Mouse (Mus musculus) hindbrain, embryonic 13.5 days (tissue): ENCODE data around the gene Lysmd1. TPM values are rescaled to one million over a fixed set of nuclear protein-coding genes. Genes with fewer than 3 reads are reported as not detected.
"Not testable (repeated sequence)": the region's sequence is repeated elsewhere in the genome, so short reads cannot be mapped to it uniquely, and the experiment has no call there.

ENCODE experiments used
- ATAC-seq: fragments of 200-750 bp; cut with Nextera tagmentation; 2 replicates; pipeline ENCODE4 v1.8.0; 2017; ENCODE audit warnings: moderate TSS enrichment; ENCODE audit not compliant: low FRiP score
- H3K27ac ChIP-seq: fragments of 300-500 bp; sonication (generic); 2 replicates; pipeline ENCODE4 v1.5.1; 2015; ENCODE audit warnings: inconsistent platforms, mild to moderate bottlenecking, moderate library complexity
- H3K27me3 ChIP-seq: fragments of 300-500 bp; sonication (generic); 2 replicates; pipeline ENCODE4 v1.6.1; 2015; ENCODE audit warnings: mild to moderate bottlenecking, inconsistent platforms
- H3K36me3 ChIP-seq: fragments of 300-500 bp; sonication (generic); 2 replicates; pipeline ENCODE4 v1.6.1; 2015; ENCODE audit warnings: mild to moderate bottlenecking, inconsistent platforms
- H3K4me1 ChIP-seq: fragments of 300-500 bp; sonication (generic); replicated peaks from 2 replicates; pipeline ENCODE4 v1.6.1; 2015; ENCODE audit warnings: inconsistent platforms
- H3K4me2 ChIP-seq: fragments of 300-500 bp; sonication (generic); 2 replicates; pipeline ENCODE4 v1.6.1; 2015; ENCODE audit warnings: inconsistent platforms, mild to moderate bottlenecking, moderate library complexity
- H3K4me3 ChIP-seq: fragments of 300-500 bp; sonication (generic); 2 replicates; pipeline ENCODE4 v1.5.1; 2015; ENCODE audit warnings: mild to moderate bottlenecking, inconsistent platforms
- H3K9ac ChIP-seq: fragments of 300-500 bp; sonication (generic); 2 replicates; pipeline ENCODE4 v1.6.1; 2015; ENCODE audit warnings: mild to moderate bottlenecking, inconsistent platforms
- H3K9me3 ChIP-seq: fragments of 300-500 bp; sonication (generic); 2 replicates; pipeline ENCODE4 v1.6.1; 2016; ENCODE audit warnings: inconsistent platforms
- WGBS: fragments of 180-500 bp; shearing (Covaris S2); methylation state at CpG from one replicate; pipeline ENCODE4 v1.1.7; 2015; 5-methylcytosine and 5-hydroxymethylcytosine counted together
- polyA plus RNA-seq: library from polyadenylated mRNA; unstranded; fragments of >200 nt; fragmentation: Nextera tagmentation; extraction: Ambion mirVana; gene quantifications from 2 replicates; pipeline ENCODE4 v1.2.1, GENCODE M21; 2015

Gene Lysmd1
- polyA plus RNA-seq, 1 experiment from 2014 or later = 36.8 TPM

GRCm38 (mm10) chr3:95121580-95121979, 12.3 kb upstream of the Lysmd1 start:
- peaks cover 8% of the 10 kb centered on the region; the same call in 1 of the 2 replicates for H3K4me1 ChIP-seq
- no peak overlapping the region for H3K27ac ChIP-seq
- H3K9me3 ChIP-seq = no peaks in the 10 kb centered on the region
- no peaks in the 10 kb centered on the region for H3K27me3 ChIP-seq
- ATAC-seq = no peak
- H3K9ac ChIP-seq = no peak overlapping the region
- H3K4me3 ChIP-seq = no peak overlapping the region
- no peak overlapping the region for H3K4me2 ChIP-seq
- H3K36me3 ChIP-seq = peaks cover 62% of the 10 kb centered on the region
- WGBS = 87% methylated on average over 6 of the region's 6 CpGs

- Histone ChIP-seq H3K36me3 (peaks cover 51% of the 10 kb centered on the region), H3K27me3 (no peaks in the 10 kb centered on the region), H3K9ac (no peak within 1 kb of the TSS), H3K9me3 (no peaks in the 10 kb centered on the region), H3K4me2 (no peak within 1 kb of the TSS), H3K4me3 (no peak within 1 kb of the TSS), H3K27ac (peak within 1 kb of the TSS; percentile 30; the same call in 1 of the 2 replicates), H3K4me1 (peaks cover 8% of the 10 kb centered on the region; the same call in 1 of the 2 replicates)
- no peak; the same call in 1 of the 2 replicates for ATAC-seq
- 68% methylated on average over 6 of the region's 6 CpGs for WGBS
These were observed 9.6 kb upstream of the Lysmd1 start, which contains the start of gene Tmod4 for GRCm38 (mm10) chr3:95124246-95124645. TSS of gene Tmod4 (plus strand) at chr3:95124476.

GRCm38 (mm10) chr3:95124972-95125371, 8.9 kb upstream of the Lysmd1 start:
- no peak overlapping the region for H3K4me3 ChIP-seq
- H3K27me3 ChIP-seq = no peaks in the 10 kb centered on the region
- H3K36me3 ChIP-seq = peaks cover 51% of the 10 kb centered on the region
- no peaks in the 10 kb centered on the region for H3K9me3 ChIP-seq
- H3K4me2 ChIP-seq = no peak overlapping the region
- 35% methylated on average over 5 of the region's 5 CpGs for WGBS
- ATAC-seq = no peak
- no peak overlapping the region for H3K9ac ChIP-seq
- peak overlapping the region; percentile 30; the same call in 1 of the 2 replicates for H3K27ac ChIP-seq
- peaks cover 8% of the 10 kb centered on the region; the same call in 1 of the 2 replicates for H3K4me1 ChIP-seq

- no peak overlapping the region for H3K4me3 ChIP-seq
- no peaks in the 10 kb centered on the region for H3K27me3 ChIP-seq
- H3K4me2 ChIP-seq = no peak overlapping the region
- WGBS = 47% methylated on average over 6 of the region's 6 CpGs
- H3K27ac ChIP-seq = no peak overlapping the region
- H3K9me3 ChIP-seq = no peaks in the 10 kb centered on the region
- ATAC-seq = no peak
- peaks cover 27% of the 10 kb centered on the region for H3K36me3 ChIP-seq
- H3K4me1 ChIP-seq = peaks cover 16% of the 10 kb centered on the region
- H3K9ac ChIP-seq = no peak overlapping the region
These were observed 4.6 kb upstream of the Lysmd1 start for GRCm38 (mm10) chr3:95129226-95129651.

GRCm38 (mm10) chr3:95130081-95130480, 3.8 kb upstream of the Lysmd1 start:
- Histone ChIP-seq H3K27me3 (no peaks in the 10 kb centered on the region), H3K4me1 (peaks cover 15% of the 10 kb centered on the region), H3K9ac (peak overlapping the region; percentile 19; the same call in 1 of the 2 replicates), H3K4me3 (no peak overlapping the region), H3K4me2 (no peak overlapping the region), H3K36me3 (peaks cover 27% of the 10 kb centered on the region), H3K9me3 (no peaks in the 10 kb centered on the region), H3K27ac (no peak overlapping the region)
- no peak for ATAC-seq
- WGBS = 91% methylated on average over 5 of the region's 5 CpGs

GRCm38 (mm10) chr3:95132389-95132788, 1.5 kb upstream of the Lysmd1 start:
- not testable (repeated sequence) for H3K27me3 ChIP-seq, H3K4me2 ChIP-seq, H3K9ac ChIP-seq, H3K27ac ChIP-seq, ATAC-seq, H3K9me3 ChIP-seq
- Histone ChIP-seq H3K4me1 (peaks cover 29% of the 10 kb centered on the region), H3K4me3 (0 out of 2 replicates have a peak overlapping the region, but pooled peaks have one; percentile 67), H3K36me3 (peaks cover 27% of the 10 kb centered on the region)
- WGBS = 91% methylated on average over 2 of the region's 2 CpGs

GRCm38 (mm10) chr3:95133176-95133575, 712 bp upstream of the Lysmd1 start:
- peak; percentile 18; the same call in 1 of the 2 replicates for ATAC-seq
- Histone ChIP-seq H3K4me2 (peak overlapping the region; percentile 86), H3K4me3 (peak overlapping the region; percentile 67), H3K9ac (peak overlapping the region; percentile 88), H3K36me3 (peaks cover 29% of the 10 kb centered on the region), H3K27ac (peak overlapping the region; percentile 86), H3K27me3 (no peaks in the 10 kb centered on the region), H3K4me1 (peaks cover 29% of the 10 kb centered on the region), H3K9me3 (no peaks in the 10 kb centered on the region)
- WGBS = 65% methylated on average over 11 of the region's 11 CpGs

- peak; percentile 72 for ATAC-seq
- WGBS = no CpG with 5 or more reads among the region's 12 CpGs
These were observed 245 bp downstream of the Lysmd1 start for GRCm38 (mm10) chr3:95134133-95134532.

GRCm38 (mm10) chr3:95135023-95135422, 1.1 kb downstream of the Lysmd1 start:
- Histone ChIP-seq H3K9ac (peak overlapping the region; percentile 61), H3K4me1 (peaks cover 29% of the 10 kb centered on the region), H3K9me3 (no peaks in the 10 kb centered on the region), H3K27me3 (no peaks in the 10 kb centered on the region), H3K4me3 (peak overlapping the region; percentile 36), H3K4me2 (peak overlapping the region; percentile 62), H3K36me3 (peaks cover 19% of the 10 kb centered on the region), H3K27ac (no peak overlapping the region)
- 35% methylated on average over 6 of the region's 6 CpGs for WGBS
- ATAC-seq = 0 out of 2 replicates have a peak, but pooled peaks have one; percentile 12

More at GRCm38 (mm10) chr3:95134133-95134532, 245 bp downstream of the Lysmd1 start:
- not testable (repeated sequence) for H3K9ac ChIP-seq, H3K4me2 ChIP-seq, H3K9me3 ChIP-seq, H3K27me3 ChIP-seq, H3K27ac ChIP-seq
- peak overlapping the region; percentile 67 for H3K4me3 ChIP-seq
- H3K36me3 ChIP-seq = peaks cover 21% of the 10 kb centered on the region
- H3K4me1 ChIP-seq = peaks cover 29% of the 10 kb centered on the region

GRCm38 (mm10) chr3:95135433-95136052, 1.7 kb downstream of the Lysmd1 start:
- Histone ChIP-seq H3K27ac (no peak overlapping the region), H3K36me3 (peaks cover 19% of the 10 kb centered on the region), H3K27me3 (no peaks in the 10 kb centered on the region), H3K4me2 (peak overlapping the region; percentile 62), H3K9ac (peak overlapping the region; percentile 61), H3K4me1 (peaks cover 29% of the 10 kb centered on the region), H3K9me3 (no peaks in the 10 kb centered on the region), H3K4me3 (peak overlapping the region; percentile 36)
- ATAC-seq = no peak
- whole genome bisulfite sequencing = 93% methylated on average over 7 of the region's 7 CpGs

- no peak overlapping the region for H3K4me3 ChIP-seq
- WGBS = 93% methylated on average over 3 of the region's 3 CpGs
- peaks cover 29% of the 10 kb centered on the region for H3K4me1 ChIP-seq
- H3K36me3 ChIP-seq = peaks cover 27% of the 10 kb centered on the region
- no peak overlapping the region for H3K27ac ChIP-seq
- no peak for ATAC-seq
- no peak overlapping the region for H3K4me2 ChIP-seq
- no peaks in the 10 kb centered on the region for H3K9me3 ChIP-seq
- no peaks in the 10 kb centered on the region for H3K27me3 ChIP-seq
- no peak overlapping the region for H3K9ac ChIP-seq
These were observed 2.4 kb downstream of the Lysmd1 start for GRCm38 (mm10) chr3:95136336-95136735.

- Histone ChIP-seq H3K27me3 (no peaks in the 10 kb centered on the region), H3K36me3 (peaks cover 29% of the 10 kb centered on the region), H3K27ac (no peak overlapping the region), H3K4me2 (no peak overlapping the region), H3K4me3 (no peak overlapping the region), H3K9me3 (no peaks in the 10 kb centered on the region), H3K9ac (no peak overlapping the region), H3K4me1 (peaks cover 22% of the 10 kb centered on the region)
- WGBS = 74% methylated on average over 25 of the region's 25 CpGs
- ATAC-seq = no peak
These were observed 5.8 kb downstream of the Lysmd1 start for GRCm38 (mm10) chr3:95139586-95140288.
